Mouse (Mus musculus): ENCODE data around the gene Dlgap4. TPM values are rescaled to one million over a fixed set of nuclear protein-coding genes. Genes with fewer than 3 reads are reported as not detected.

Dlgap4 gene
- total and polyA plus RNA-seq, 3 experiments, result 10.4 to 39.6 TPM; not detected in 1

DNA sequence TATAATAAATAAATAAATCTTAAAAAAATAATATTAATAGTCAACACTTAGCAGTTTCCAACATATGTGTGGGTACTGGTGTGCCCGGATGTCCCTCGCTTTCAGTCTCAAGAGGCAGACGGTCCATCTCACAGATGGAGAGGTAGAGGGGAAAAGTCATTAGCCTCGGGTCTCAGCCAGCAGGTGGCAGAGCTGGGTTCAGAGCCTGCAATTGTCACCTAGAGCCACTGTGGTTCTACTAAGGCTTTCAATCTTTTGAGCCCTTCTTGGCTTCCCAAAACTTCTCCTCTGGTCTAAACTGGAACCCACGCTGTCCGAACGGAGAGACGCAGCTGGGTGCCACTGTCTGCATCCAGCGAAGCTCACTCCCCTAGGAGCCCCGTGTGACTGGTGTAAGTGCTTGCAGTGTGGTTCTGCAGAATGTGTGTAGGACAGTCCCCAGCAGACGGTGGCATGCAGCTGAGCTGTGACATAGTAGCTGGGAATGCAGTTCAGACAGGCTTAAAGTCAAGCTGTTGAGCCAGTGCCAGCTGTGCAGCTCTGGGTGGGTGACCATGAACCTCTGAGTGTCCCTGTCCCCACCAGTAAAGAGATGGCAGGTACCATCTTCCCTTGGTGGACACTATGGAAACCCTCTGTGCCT is 29.2 kb upstream of the Dlgap4 start:
- H3K9me3 ChIP-seq (replicated peaks; ENCODE audit: insufficient read depth, low read length), result no peaks in the 10 kb centered on the region
- no peak for TF ChIP-seq GABPA (IDR thresholded peaks at IDR 0.05; ENCODE audit: low read depth, low read length)
- TF ChIP-seq ZNF384 (IDR thresholded peaks at IDR 0.05; ENCODE audit: low read depth, low read length), result no peak
- no peak for TF ChIP-seq CHD1 (IDR thresholded peaks at IDR 0.05; ENCODE audit: low read depth, low read length)
- no peak for TF ChIP-seq ZKSCAN1 (IDR thresholded peaks at IDR 0.05; ENCODE audit: low read depth, low read length)
- TF ChIP-seq ZC3H11A (IDR thresholded peaks at IDR 0.05; ENCODE audit: low read depth, low read length), result peak; percentile 29; the same call in 1 of the 2 replicates
- TF ChIP-seq CTCF (IDR thresholded peaks at IDR 0.05 in 2 of 3, conservative IDR thresholded peaks at IDR 0.05 in 1 of 3; ENCODE audit: control insufficient read depth in 1 of 3, insufficient read depth in 1 of 3, low read depth in 2 of 3, low read length in 3 of 3, poor library complexity in 1 of 3, severe bottlenecking in 1 of 3), result peak; percentile 9 to 63 (median 56); a peak in 4 of 6 replicates
- peak; percentile 74 for TF ChIP-seq SMC3 (IDR thresholded peaks at IDR 0.05; ENCODE audit: low read depth, low read length)
- TF ChIP-seq MYC (IDR thresholded peaks at IDR 0.05; ENCODE audit: low read depth, low read length), result no peak
- TF ChIP-seq MEF2A (IDR thresholded peaks at IDR 0.05; ENCODE audit: extremely low read depth, insufficient replicate concordance, low read depth, low read length, poor library complexity, severe bottlenecking), result no peak
- TF ChIP-seq USF2 (IDR thresholded peaks at IDR 0.05; ENCODE audit: borderline replicate concordance in 1 of 2, insufficient read depth in 1 of 2, low read depth in 1 of 2, low read length in 2 of 2), result no peak
- TF ChIP-seq UBTF (IDR thresholded peaks at IDR 0.05; ENCODE audit: borderline replicate concordance, insufficient read depth, low read depth, low read length), result no peak
- no peak for TF ChIP-seq EP300 (IDR thresholded peaks at IDR 0.05; ENCODE audit: low read depth in 1 of 2, low read length in 2 of 2)
- peak; percentile 35 for TF ChIP-seq RAD21 (IDR thresholded peaks at IDR 0.05; ENCODE audit: low read depth, low read length)
- TF ChIP-seq MAX (IDR thresholded peaks at IDR 0.05; ENCODE audit: low read length), result no peak
- H3K4me3 ChIP-seq (ENCODE audit: control insufficient read depth in 1 of 2, insufficient read depth in 1 of 2, low read depth in 2 of 2, low read length in 2 of 2), result no peak overlapping the region
- peaks cover 0 to 8% of the 10 kb centered on the region in 2 experiments; a peak in 2 of 4 replicates for H3K27me3 ChIP-seq (ENCODE audit: control insufficient read depth in 1 of 2, insufficient read depth in 2 of 2, low read length in 2 of 2)
- peak; percentile 18 for DNase-seq (ENCODE audit: low read depth, low spot score)
- H3K36me3 ChIP-seq (ENCODE audit: control insufficient read depth in 1 of 2, insufficient read depth in 2 of 2, low read length in 2 of 2), result no peaks in the 10 kb centered on the region
- H3K4me1 ChIP-seq (ENCODE audit: control insufficient read depth in 1 of 2, insufficient read depth in 2 of 2, low read length in 2 of 2), result no peaks in the 10 kb centered on the region
- H3K79me2 ChIP-seq (ENCODE audit: control insufficient read depth, insufficient read depth, low read length, poor library complexity), result no peaks in the 10 kb centered on the region
- H3K9ac ChIP-seq (ENCODE audit: control insufficient read depth, low read depth, low read length, poor library complexity, severe bottlenecking), result no peak overlapping the region
- no peak overlapping the region for H3K27ac ChIP-seq (ENCODE audit: control insufficient read depth, low read depth, low read length)

DNA sequence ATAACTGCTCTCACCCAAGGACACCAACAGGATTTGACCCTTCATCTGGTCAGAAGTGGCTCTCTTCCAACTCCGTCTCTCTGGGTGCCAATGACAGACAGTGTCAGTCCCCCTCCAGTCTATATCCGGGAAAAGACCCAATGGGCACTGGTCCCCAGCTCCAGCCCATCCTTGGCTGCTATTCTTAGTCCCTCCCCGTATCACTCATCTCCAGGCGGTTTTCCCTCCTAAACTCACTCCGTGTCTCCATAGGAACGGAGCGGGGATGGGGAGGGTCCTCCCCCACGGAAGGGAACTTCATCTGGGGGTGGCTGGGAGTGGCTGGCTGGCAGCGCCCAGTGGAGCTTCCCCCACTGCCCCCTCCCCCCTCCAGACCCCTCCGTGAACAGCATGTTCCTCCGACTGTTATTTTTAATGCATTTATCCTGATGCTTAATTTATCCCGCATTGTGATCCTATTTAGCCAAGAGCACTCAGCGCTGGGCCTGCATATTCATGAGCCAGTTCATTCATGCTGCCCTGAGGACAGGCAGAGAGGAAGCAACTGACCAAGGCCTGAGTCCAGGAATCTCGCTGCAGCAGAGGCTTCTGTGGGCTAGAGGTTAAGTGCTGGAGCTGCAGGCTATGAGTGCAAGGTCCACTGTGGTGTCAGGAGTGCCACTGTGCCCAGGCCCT is 28.6 kb upstream of the Dlgap4 start:
- no peaks in the 10 kb centered on the region for H3K4me1 ChIP-seq (ENCODE audit: control insufficient read depth in 1 of 2, insufficient read depth in 2 of 2, low read length in 2 of 2)
- H3K9me3 ChIP-seq (replicated peaks; ENCODE audit: insufficient read depth, low read length), result no peaks in the 10 kb centered on the region
- TF ChIP-seq GABPA (IDR thresholded peaks at IDR 0.05; ENCODE audit: low read depth, low read length), result no peak
- no peak for TF ChIP-seq ZC3H11A (IDR thresholded peaks at IDR 0.05; ENCODE audit: low read depth, low read length)
- peaks cover 0 to 8% of the 10 kb centered on the region in 2 experiments; a peak in 2 of 4 replicates for H3K27me3 ChIP-seq (ENCODE audit: control insufficient read depth in 1 of 2, insufficient read depth in 2 of 2, low read length in 2 of 2)
- no peak overlapping the region for H3K9ac ChIP-seq (ENCODE audit: control insufficient read depth, low read depth, low read length, poor library complexity, severe bottlenecking)
- no peaks in the 10 kb centered on the region for H3K36me3 ChIP-seq (ENCODE audit: control insufficient read depth in 1 of 2, insufficient read depth in 2 of 2, low read length in 2 of 2)
- no peaks in the 10 kb centered on the region for H3K79me2 ChIP-seq (ENCODE audit: control insufficient read depth, insufficient read depth, low read length, poor library complexity)
- DNase-seq (ENCODE audit: low read depth, low spot score), result no peak
- H3K27ac ChIP-seq (ENCODE audit: control insufficient read depth, low read depth, low read length), result no peak overlapping the region
- no peak overlapping the region for H3K4me3 ChIP-seq (ENCODE audit: control insufficient read depth in 1 of 2, insufficient read depth in 1 of 2, low read depth in 2 of 2, low read length in 2 of 2)
